Mouse (Mus musculus) adrenal gland, postnatal 25 days (tissue): ENCODE results near the gene Fam168b. TPM values are rescaled to one million over a fixed set of nuclear protein-coding genes. Genes with fewer than 3 reads are reported as not detected.

ENCODE experiments used
- DNase-seq: peaks from one replicate; pipeline ENCODE4 v3.0.0; 2021; ENCODE audit warnings: mixed read lengths
- total RNA-seq: library from RNA; stranded (reverse); gene quantifications from 2 replicates; pipeline ENCODE4 v1.2.3, GENCODE M21; 2021

Gene Fam168b
- total RNA-seq, 1 experiment from 2014 or later, result 144 TPM

GRCm38 (mm10) chr1:34850343-34851136, 7.7 kb upstream of the Fam168b start:
- DNase-seq, result no peak

DNA sequence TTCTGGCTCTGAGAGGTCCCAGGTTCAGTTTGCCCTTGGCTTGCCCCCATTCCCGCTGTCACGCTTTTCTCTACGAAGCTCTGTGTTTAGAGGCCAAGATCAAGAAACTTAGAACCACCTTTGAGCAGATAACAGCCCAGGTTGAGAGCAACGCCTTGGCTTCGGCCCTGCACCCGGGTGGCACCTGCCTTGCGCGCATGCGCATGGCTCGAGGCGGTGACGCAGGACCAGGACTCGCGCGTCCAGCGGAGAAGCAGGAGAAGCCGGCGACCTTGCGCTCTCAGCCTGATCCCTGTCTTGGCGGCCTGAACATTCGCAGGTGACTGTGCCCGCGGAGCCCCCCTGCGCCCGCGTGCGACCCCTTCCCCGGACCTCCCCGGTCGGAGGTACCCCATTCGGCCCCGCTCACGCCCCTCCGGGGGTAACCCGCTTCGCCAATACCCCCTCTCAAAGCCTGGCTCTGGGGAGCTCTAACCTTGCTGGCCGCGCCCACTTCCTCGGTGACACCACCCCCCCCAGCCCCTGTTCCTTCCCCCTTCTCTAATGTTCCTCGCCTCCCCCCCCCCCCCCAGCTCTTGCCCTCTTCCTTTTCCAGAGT, 7.0 kb upstream of the Fam168b start, which contains the start of gene Plekhb2:
Gene Plekhb2 (plus strand): TSS at position 232 of the 598 bp plus-strand sequence.
- DNase-seq, result peak; percentile 94

DNA sequence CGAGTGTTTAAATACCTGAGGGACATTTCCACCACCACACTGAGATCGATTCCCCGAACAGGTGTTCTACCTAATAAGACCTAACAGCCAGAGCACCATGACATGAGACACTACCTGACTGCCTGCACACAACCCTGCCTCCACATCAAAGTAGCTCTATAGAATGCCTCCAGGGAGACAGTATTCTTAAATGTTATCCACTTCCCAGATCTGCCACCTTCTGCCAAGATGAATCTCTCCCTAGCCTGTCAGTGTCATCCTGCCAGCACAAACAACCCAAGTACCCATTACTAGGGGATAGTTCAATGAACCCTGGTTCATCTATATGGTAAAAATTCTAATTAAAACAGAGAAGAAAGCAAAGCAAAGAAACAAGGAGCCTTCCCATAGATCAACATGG, 4.2 kb upstream of the Fam168b start:
- no peak for DNase-seq

DNA sequence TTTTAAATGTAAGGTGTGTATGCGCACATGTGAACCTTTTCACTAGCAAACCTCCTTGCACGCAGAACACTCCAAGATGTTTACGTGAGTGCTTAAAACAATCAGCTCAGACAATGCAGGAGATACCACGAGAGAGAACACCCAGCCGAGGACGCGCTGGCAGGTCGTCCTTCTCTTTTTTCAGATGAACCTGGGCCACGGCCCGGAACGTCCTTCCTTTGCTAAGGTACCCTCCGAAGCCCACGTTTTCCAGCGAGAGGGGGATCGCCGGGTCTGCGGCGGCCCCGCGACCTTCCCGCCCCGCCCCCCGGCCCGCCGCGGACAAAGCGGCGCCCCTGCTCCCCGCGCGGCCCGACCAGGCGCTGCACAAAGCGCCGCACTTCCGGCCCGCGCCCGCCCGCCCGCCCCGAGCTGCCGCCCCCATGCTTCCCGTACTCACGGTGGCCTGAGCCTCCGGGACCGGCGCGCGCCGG, 440 bp downstream of the Fam168b start:
- DNase-seq, result peak; percentile 64

GRCm38 (mm10) chr1:34841709-34842388, 1.0 kb downstream of the Fam168b start:
- DNase-seq, result no peak

DNA sequence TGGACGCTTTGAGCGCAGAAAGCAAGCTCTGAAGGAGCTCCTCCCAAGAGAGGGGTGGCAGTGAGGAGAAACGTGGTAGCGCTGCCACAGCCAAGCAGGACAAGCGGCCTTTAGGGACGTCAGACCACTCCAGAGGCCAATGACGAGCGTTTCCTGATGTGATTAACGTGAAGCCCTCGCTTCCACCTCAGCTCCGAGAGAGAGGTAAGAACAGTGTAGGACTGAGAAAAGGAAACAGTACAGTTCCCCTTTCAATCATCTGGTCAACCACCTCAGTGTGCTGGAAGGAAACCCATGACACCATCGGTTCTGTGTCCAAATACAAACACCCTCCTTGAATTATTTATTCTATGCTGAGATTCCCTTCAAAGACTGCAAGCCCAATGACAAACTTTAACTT, 3.6 kb downstream of the Fam168b start:
- no peak for DNase-seq

DNA sequence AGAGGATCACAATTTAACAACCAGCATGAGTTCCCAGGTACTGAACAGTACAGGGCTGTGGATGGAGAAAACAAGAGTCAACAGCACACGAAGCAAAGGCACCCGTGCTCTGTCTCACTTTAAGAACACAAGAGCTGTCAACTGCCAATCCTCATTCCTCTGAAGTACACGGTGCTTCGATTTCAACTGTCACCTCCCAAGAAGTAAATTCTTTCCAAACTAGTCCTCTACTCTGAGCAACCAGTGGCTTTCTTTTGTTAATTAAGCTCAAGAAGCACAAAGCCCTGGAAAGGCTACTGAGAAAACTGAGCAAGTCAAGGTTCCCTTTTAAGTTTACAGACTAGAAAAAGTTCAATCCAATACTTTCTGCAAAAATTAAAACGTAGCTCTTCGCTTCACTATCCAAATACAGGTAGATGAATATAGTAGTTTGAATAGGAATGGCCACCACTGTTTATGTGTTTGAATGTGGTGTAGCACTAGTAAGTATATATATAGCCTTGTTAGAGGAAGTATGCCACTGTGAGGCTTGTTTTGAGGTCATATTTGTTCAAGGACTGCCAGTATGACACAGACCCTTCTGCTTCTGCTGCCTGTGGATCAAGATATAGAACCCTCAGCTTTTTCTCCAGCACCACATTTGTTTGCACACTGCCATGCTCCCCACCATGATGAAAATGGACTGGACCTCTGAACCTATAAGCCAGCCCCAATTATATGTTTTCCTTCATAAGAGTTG, 4.7 kb downstream of the Fam168b start:
- DNase-seq, result no peak

DNA sequence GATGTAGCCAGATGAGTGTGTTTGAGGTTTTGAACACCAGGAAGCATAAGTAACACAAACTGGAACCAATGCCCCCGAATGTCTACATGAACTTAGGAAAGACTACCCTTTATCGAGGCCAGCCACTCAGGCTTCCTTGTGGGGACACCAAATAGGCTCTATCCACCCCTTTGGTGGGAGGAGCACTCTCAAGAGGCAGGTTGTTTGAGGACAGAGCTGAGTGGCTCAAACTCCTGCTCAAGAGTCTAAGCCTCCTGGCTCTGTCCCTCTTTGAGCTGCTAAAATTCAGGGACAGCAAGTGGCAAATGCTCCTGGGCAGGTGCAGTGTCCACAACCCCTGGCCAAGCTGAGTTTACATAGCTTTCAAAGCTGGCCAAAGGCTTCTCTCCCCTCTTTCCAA, 8.0 kb downstream of the Fam168b start:
- DNase-seq, result no peak

DNA sequence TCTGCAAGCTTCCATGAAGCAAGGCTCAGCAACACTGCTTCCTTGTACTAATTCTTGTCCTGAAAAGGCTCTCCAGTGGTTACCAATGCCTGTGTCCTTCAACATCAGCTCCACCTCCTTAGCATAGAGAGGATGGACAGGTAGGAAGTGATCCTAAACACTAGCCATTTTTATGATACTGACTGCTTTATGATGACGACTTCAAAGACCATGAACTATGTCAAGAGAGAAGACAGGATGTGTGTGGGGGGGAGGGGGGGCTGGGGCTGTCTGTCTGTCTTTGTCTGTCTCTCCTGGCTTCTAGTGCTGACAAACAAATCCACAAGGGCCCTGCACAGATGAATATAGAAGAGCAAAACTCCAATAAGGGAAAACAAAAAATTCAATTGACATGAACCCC, 11.5 kb downstream of the Fam168b start:
- no peak for DNase-seq

DNA sequence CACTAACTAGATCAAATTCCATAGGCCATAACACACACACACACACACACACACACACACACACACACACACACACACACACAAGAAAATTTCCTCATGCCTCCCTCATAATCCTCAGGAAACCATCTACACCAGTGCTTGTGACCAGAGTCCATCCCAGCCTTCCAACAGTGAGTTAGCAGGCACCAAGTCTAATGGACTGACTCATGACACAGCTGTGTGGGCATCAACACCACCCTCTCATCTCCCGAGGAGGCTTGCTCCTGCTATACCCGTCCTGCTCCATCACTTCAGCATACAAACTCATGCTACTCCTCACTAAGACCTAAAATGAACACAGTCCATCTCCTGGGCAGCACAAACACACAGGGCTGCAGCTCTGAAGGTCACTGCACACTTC, 11.9 kb downstream of the Fam168b start:
- no peak for DNase-seq

DNA sequence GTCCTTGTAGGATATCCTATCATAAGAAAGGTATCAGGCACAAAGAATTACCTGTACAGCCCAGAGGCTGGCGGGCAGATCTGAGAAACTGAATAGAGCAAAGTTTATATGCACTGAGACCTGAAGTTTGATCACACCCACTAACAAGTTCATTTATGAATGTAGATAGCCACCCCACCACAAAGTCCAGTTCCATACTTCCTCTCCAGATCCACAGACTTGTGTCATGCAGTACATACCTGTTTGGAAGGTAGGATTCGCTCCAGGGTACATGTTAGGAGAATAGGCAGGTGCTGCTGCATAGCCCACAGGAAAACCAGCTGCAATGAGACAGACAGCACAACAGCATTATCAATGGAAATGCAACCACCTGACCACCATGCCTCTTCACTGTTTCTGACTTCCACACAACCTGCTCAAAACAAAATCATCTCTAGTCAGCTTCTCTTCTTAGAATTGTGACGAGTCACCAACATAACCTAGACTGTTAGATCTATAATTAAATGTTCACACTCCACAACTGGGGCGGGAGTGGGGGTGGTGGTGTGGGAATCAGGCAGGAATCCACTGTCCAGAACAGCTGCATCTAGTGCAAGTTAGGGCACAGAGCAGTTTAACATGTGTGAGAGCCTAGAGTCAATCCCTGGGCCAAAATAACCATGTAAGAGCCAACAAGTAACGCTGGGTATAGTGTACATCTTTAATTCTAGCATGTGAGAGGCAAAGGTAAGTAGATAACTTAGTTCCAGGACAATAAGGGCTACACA, 14.2 kb downstream of the Fam168b start:
- no peak for DNase-seq

- DNase-seq, result no peak
These were observed 15.0 kb downstream of the Fam168b start for GRCm38 (mm10) chr1:34827900-34828299.

- DNase-seq, result no peak
These were observed 17.0 kb downstream of the Fam168b start for GRCm38 (mm10) chr1:34825909-34826308.

GRCm38 (mm10) chr1:34824208-34824607, 18.7 kb downstream of the Fam168b start:
- DNase-seq, result no peak

GRCm38 (mm10) chr1:34823353-34823752, 19.5 kb downstream of the Fam168b start:
- DNase-seq, result no peak

GRCm38 (mm10) chr1:34822746-34823145, 20.1 kb downstream of the Fam168b start:
- DNase-seq, result no peak

GRCm38 (mm10) chr1:34822003-34822402, 20.9 kb downstream of the Fam168b start:
- DNase-seq, result no peak

- DNase-seq, result no peak
These were observed 21.5 kb downstream of the Fam168b start for GRCm38 (mm10) chr1:34821411-34821810.

DNA sequence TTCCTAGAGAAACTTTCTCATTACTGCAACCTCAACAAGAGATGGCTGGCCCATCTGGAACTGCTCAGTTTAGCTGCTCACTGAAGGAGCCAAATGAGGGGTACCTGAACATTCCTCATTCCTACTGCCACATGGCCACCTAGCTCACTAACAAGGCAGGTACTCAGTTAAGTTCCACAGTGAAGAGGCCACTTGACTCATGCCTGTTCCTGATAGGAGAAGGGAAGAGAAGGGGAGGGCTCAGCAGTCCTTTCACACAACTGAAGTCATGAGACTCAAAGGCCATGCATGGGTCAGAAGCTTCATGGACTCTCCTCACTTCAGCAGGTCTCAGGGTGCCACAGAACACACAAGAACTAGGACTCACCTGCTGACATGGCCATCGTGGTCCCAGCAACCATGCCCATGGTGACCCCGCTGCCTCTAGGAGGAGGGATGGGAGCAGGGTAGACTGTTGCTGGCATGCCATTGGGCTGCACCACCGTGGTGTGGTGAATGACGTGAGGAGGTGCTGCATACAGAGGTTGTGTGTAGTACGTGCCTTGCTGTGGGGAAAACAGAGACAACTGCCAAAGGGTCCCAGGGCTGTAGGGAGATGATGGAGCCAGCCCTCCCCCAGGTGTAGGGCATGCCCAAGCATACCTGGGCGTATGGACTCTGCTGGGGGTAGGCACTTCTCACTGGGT, 23.5 kb downstream of the Fam168b start:
- no peak for DNase-seq

GRCm38 (mm10) chr1:34815843-34816242, 27.0 kb downstream of the Fam168b start:
- DNase-seq, result no peak
